Comparison of ENCODE assay signal across 26 mouse cellular contexts in the genomic region with DNA sequence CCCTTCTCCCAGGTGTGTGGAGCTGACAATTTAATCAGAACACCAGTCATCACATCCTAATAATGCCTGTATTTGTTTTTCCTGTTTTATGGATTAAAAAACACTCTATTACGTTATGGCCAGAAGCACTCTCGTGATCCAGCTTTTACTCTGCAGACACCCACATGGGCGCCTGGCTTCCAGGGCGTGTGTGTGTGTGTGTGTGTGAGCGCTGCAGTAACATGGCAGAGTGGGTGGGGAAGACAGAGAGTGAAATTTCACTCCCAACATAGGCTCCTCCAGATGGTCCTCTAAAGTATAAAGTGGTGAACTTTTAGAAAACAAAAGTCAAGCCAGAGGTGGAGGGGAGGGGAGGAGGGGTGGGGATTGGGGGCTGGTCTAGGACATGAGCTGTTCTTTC.
DNase-seq lines count a peak whose midpoint lies in the region; ATAC-seq and TF ChIP-seq lines count a peak whose summit lies in the region.
"Had no signal": no experiment of that assay in that cellular context is flagged by ENCODE, and none has a peak within 500 bp of the region (broad histone marks: within the 10 kb centered on the region; RNA-seq: fewer than 3 reads in every experiment).

No protein-coding gene starts in this region.

- no peak overlapping the region for H3K9ac ChIP-seq in intestine, embryonic 16.5 days (ENCODE audit: low read depth, low read length)
- H3K9ac ChIP-seq: limb, embryonic 12.5 days; liver, postnatal 0 days; midbrain, embryonic 15.5 days had no signal

- no peak for ATAC-seq in intestine, embryonic 16.5 days
- ATAC-seq: CD4-positive, CD25-positive, alpha-beta regulatory T cell, adult 4 months; forebrain, embryonic 16.5 days; hindbrain, embryonic 16.5 days; intestine, postnatal 0 days; liver, postnatal 0 days; lung, postnatal 0 days; midbrain, embryonic 15.5 days had no signal

- no peaks in the 10 kb centered on the region for H3K27me3 ChIP-seq in intestine, embryonic 16.5 days (replicated peaks; ENCODE audit: control insufficient read depth, insufficient read depth, low read length)
- H3K27me3 ChIP-seq: limb, embryonic 12.5 days; midbrain, embryonic 15.5 days had no signal

- H3K36me3 ChIP-seq in intestine, embryonic 16.5 days (ENCODE audit: control insufficient read depth, insufficient read depth, low read length), result no peaks in the 10 kb centered on the region
- H3K36me3 ChIP-seq: forebrain, embryonic 10.5 days; heart, embryonic 10.5 days; limb, embryonic 12.5 days; midbrain, embryonic 15.5 days had no signal

- no peaks in the 10 kb centered on the region for H3K4me1 ChIP-seq in intestine, embryonic 16.5 days (ENCODE audit: control insufficient read depth, insufficient read depth, low read length)
- H3K4me1 ChIP-seq: forebrain, embryonic 10.5 days; heart, embryonic 10.5 days; limb, embryonic 12.5 days; midbrain, embryonic 15.5 days had no signal

- no peak overlapping the region for H3K27ac ChIP-seq in layer of hippocampus, adult 2 months
- H3K27ac ChIP-seq in intestine, embryonic 16.5 days (ENCODE audit: low read length), result no peak overlapping the region
- H3K27ac ChIP-seq: forebrain, embryonic 10.5 days; gastrocnemius, adult 2 months; heart, embryonic 10.5 days; limb, embryonic 12.5 days; macrophage; midbrain, embryonic 15.5 days had no signal

- no peak overlapping the region for H3K4me3 ChIP-seq in layer of hippocampus, adult 2 months
- no peak overlapping the region for H3K4me3 ChIP-seq in intestine, embryonic 16.5 days (ENCODE audit: low read length)
- H3K4me3 ChIP-seq: forebrain, embryonic 10.5 days; gastrocnemius, adult 2 months; heart, embryonic 10.5 days; limb, embryonic 12.5 days; midbrain, embryonic 15.5 days; myocyte had no signal

- intact Hi-C loops in left cerebral cortex, postnatal 36 days (cut with DNase I), result no loop called here

- DNase-seq in layer of hippocampus, adult 18-20 months (ENCODE audit: low spot score in 2 of 2), result peak; percentile 4 to 19
- DNase-seq in layer of hippocampus, adult 2 months (ENCODE audit: low spot score in 2 of 2), result no peak
- peak; percentile 38 to 58 for DNase-seq in frontal cortex, adult 2 months (ENCODE audit: extremely low spot score in 1 of 2, low spot score in 1 of 2)
- DNase-seq in left cerebral cortex, postnatal 36 days (ENCODE audit: low spot score in 2 of 2), result peak; percentile 32 to 34
- peak; percentile 49 for DNase-seq in telencephalon, adult 2 months (ENCODE audit: low read depth, low spot score)
- no peak for DNase-seq in neural tube, embryonic 10.5 days (ENCODE audit: extremely low spot score, low spot score)
- DNase-seq: adrenal gland, postnatal 14 days; cerebellum, adult 9-10 months; gastrocnemius, adult 2 months; kidney, postnatal 36 days; layer of hippocampus, postnatal 36 days; liver, postnatal 0 days; thymus, adult 2 months had no signal

- H3K9me3 ChIP-seq in intestine, embryonic 16.5 days (ENCODE audit: control insufficient read depth, low read length), result no peaks in the 10 kb centered on the region
- H3K9me3 ChIP-seq: forebrain, embryonic 10.5 days; heart, embryonic 10.5 days; limb, embryonic 12.5 days; midbrain, embryonic 15.5 days had no signal

- H3K4me2 ChIP-seq in intestine, embryonic 16.5 days (ENCODE audit: low read depth, low read length), result no peak overlapping the region
- H3K4me2 ChIP-seq: limb, embryonic 12.5 days; liver, embryonic 11.5 days; midbrain, embryonic 15.5 days had no signal

- no peak for TF ChIP-seq CTCF in layer of hippocampus, adult 2 months (conservative IDR thresholded peaks at IDR 0.05)

- 78% methylated on average over 5 of the region's 5 CpGs for WGBS in intestine, embryonic 16.5 days

Comparison
In these comparisons a context has a peak if more than half of its experiments do, and no peak if none do; other contexts are left out.
1. DNase-seq: peak in layer of hippocampus, adult 18-20 months (2 of 2), frontal cortex, adult 2 months (2 of 2), left cerebral cortex, postnatal 36 days (2 of 2) and telencephalon, adult 2 months (single experiment); none in layer of hippocampus, adult 2 months (0 of 2) and neural tube, embryonic 10.5 days (single experiment).